9 mouse cellular contexts compared by ENCODE assay signal in genomic region chr12:16509122-16509752, GRCm38 (mm10).
DNase-seq lines count a peak whose midpoint lies in the region; ATAC-seq and TF ChIP-seq lines count a peak whose summit lies in the region.
"Had no signal": no experiment of that assay in that cellular context is flagged by ENCODE, and none has a peak within 500 bp of the region (broad histone marks: within the 10 kb centered on the region; RNA-seq: fewer than 3 reads in every experiment).

No protein-coding gene starts in this region.

- peak overlapping the region; percentile 31 for H3K4me2 ChIP-seq in forebrain, embryonic 16.5 days (ENCODE audit: low read length)

- no peak overlapping the region for H3K9ac ChIP-seq in ES-E14 (ENCODE audit: insufficient read depth, low read depth, low read length, poor library complexity, severe bottlenecking)
- H3K9ac ChIP-seq in forebrain, embryonic 16.5 days (replicated peaks; ENCODE audit: low read depth, low read length) = no peak overlapping the region; the same call in 1 of the 2 replicates

- 0 out of 4 replicates have a peak overlapping the region, but pooled peaks of 1 of the 2 experiments have one; percentile 38 for H3K4me3 ChIP-seq in ES-E14 (ENCODE audit: insufficient read depth in 1 of 2, low read depth in 1 of 2, low read length in 2 of 2, poor library complexity in 1 of 2, severe bottlenecking in 1 of 2)
- H3K4me3 ChIP-seq in forebrain, embryonic 16.5 days (replicated peaks; ENCODE audit: low read length) = no peak overlapping the region
- H3K4me3 ChIP-seq in layer of hippocampus, adult 2 months = peak overlapping the region; percentile 15; the same call in 1 of the 2 replicates

- H3K4me1 ChIP-seq in ES-E14 (ENCODE audit: control insufficient read depth in 2 of 2, insufficient read depth in 2 of 2, low read length in 2 of 2, poor library complexity in 1 of 2) = 0 out of 4 replicates have a peak, but pooled peaks cover 0 to 3% of the 10 kb centered on the region in 2 experiments
- peaks cover 14% of the 10 kb centered on the region for H3K4me1 ChIP-seq in forebrain, embryonic 16.5 days (replicated peaks; ENCODE audit: control insufficient read depth, insufficient read depth, low read length)

- ATAC-seq in forebrain, embryonic 16.5 days = peak; percentile 77

- in situ Hi-C loops in ES-E14 (cut with MboI; ENCODE audit: low sequenced_read_pairs in 2 of 2, unreplicated experiment in 2 of 2) = loop anchor here in 1 of 2 experiments (10.0 to 25.0 kb wide), 2 partner anchors 164 to 972 kb away; no protein-coding TSS in a partner anchor

- peak; percentile 94 for TF ChIP-seq CTCF in layer of hippocampus, adult 2 months (conservative IDR thresholded peaks at IDR 0.05)

- H3K27ac ChIP-seq in ES-E14 (ENCODE audit: insufficient read depth, low read depth, low read length, poor library complexity, severe bottlenecking) = no peak overlapping the region; the same call in 1 of the 2 replicates
- no peak overlapping the region for H3K27ac ChIP-seq in forebrain, embryonic 16.5 days (ENCODE audit: low read length)
- no peak overlapping the region for H3K27ac ChIP-seq in layer of hippocampus, adult 2 months
- H3K27ac ChIP-seq: macrophage had no signal

- H3K9me3 ChIP-seq in ES-E14 (ENCODE audit: control insufficient read depth, insufficient read depth, low read depth, low read length) = no peaks in the 10 kb centered on the region
- no peaks in the 10 kb centered on the region for H3K9me3 ChIP-seq in forebrain, embryonic 16.5 days (ENCODE audit: control insufficient read depth, low read length)

- intact Hi-C loops in heart, postnatal 25 days (cut with DNase I) = loop anchor here (1.0 to 2.0 kb wide), 3 partner anchors 692 to 972 kb away; no protein-coding TSS in a partner anchor

- H3K27me3 ChIP-seq in forebrain, embryonic 16.5 days (replicated peaks; ENCODE audit: control insufficient read depth, insufficient read depth, low read length) = no peaks in the 10 kb centered on the region

- 8% methylated on average over 13 of the region's 13 CpGs for WGBS in forebrain, embryonic 16.5 days

- peak; percentile 56 for DNase-seq in ES-E14 (ENCODE audit: low read depth, low spot score)
- DNase-seq in c-Kit-positive CD71-positive TER-119-negative erythroid progenitor cells, embryonic 14.5 days (ENCODE audit: low read depth) = peak; percentile 10
- DNase-seq in heart, postnatal 25 days (ENCODE audit: low spot score) = peak; percentile 43
- peak; percentile 55 to 68 for DNase-seq in layer of hippocampus, adult 2 months (ENCODE audit: low spot score in 2 of 2)
- DNase-seq in lung, postnatal 25 days (ENCODE audit: low spot score) = peak; percentile 69
- DNase-seq in retina, embryonic 14.5 days (ENCODE audit: low spot score) = peak; percentile 85
- peak; percentile 31 for DNase-seq in urinary bladder, adult 2 months (ENCODE audit: low spot score)

- no peaks in the 10 kb centered on the region for H3K36me3 ChIP-seq in ES-E14 (ENCODE audit: control insufficient read depth, insufficient read depth, low read length, poor library complexity, severe bottlenecking)
- no peaks in the 10 kb centered on the region for H3K36me3 ChIP-seq in forebrain, embryonic 16.5 days (ENCODE audit: control insufficient read depth, insufficient read depth)

TF ChIP-seq in ES-E14, 5 proteins besides CTCF, POLR2A, EP300 and RAD21:
- TF ChIP-seq ZC3H11A (IDR thresholded peaks at IDR 0.05; ENCODE audit: borderline replicate concordance, low read depth, low read length) = 0 out of 2 replicates have a peak, but pooled peaks have one; percentile 18
- 0 out of 2 replicates have a peak, but pooled peaks have one; percentile 40 for TF ChIP-seq MAFK (IDR thresholded peaks at IDR 0.05; ENCODE audit: insufficient read depth, low read depth, low read length)
- TF ChIP-seq ZNF384 (IDR thresholded peaks at IDR 0.05; ENCODE audit: low read depth, low read length) = no peak
- no peak for TF ChIP-seq CHD2 (IDR thresholded peaks at IDR 0.05; ENCODE audit: low read depth, low read length)

Comparison
In these comparisons a context has a peak if more than half of its experiments do, and no peak if none do; other contexts are left out.
1. DNase-seq: peak in every context shown above with its lines; median percentile 85 in retina, embryonic 14.5 days; 69 in lung, postnatal 25 days; 62 in layer of hippocampus, adult 2 months; 56 in ES-E14; 43 in heart, postnatal 25 days; 31 in urinary bladder, adult 2 months; 10 in c-Kit-positive CD71-positive TER-119-negative erythroid progenitor cells, embryonic 14.5 days.